ENCODE assay signal across 26 mouse cellular contexts in genomic region chr13:91761654-91762445, GRCm38 (mm10). TPM values are rescaled to one million over a fixed set of nuclear protein-coding genes. Genes with fewer than 3 reads are reported as not detected.
DNase-seq lines count a peak whose midpoint lies in the region; ATAC-seq and TF ChIP-seq lines count a peak whose summit lies in the region.
"Had no signal": no experiment of that assay in that cellular context is flagged by ENCODE, and none has a peak within 500 bp of the region (broad histone marks: within the 10 kb centered on the region; RNA-seq: fewer than 3 reads in every experiment).

No protein-coding gene starts in this region.

- no peaks in the 10 kb centered on the region for H3K27me3 ChIP-seq in liver, adult 2 months (ENCODE audit: control insufficient read depth, insufficient read depth, low read length)
- no peaks in the 10 kb centered on the region for H3K27me3 ChIP-seq in liver, postnatal 0 days (ENCODE audit: insufficient read depth, low read length)
- H3K27me3 ChIP-seq in intestine, embryonic 16.5 days (replicated peaks; ENCODE audit: control insufficient read depth, insufficient read depth, low read length), result no peaks in the 10 kb centered on the region
- H3K27me3 ChIP-seq in small intestine, adult 2 months (ENCODE audit: control insufficient read depth, insufficient read depth, low read length), result no peaks in the 10 kb centered on the region
- no peaks in the 10 kb centered on the region for H3K27me3 ChIP-seq in hindbrain, postnatal 0 days (ENCODE audit: insufficient read depth, low read length)
- H3K27me3 ChIP-seq: hindbrain, embryonic 13.5 days; lung, embryonic 15.5 days; neural tube, embryonic 12.5 days had no signal

- H3K27ac ChIP-seq in liver, adult 2 months (replicated peaks; ENCODE audit: insufficient read depth, low read depth, low read length), result peak overlapping the region; percentile 84
- no peak overlapping the region for H3K27ac ChIP-seq in liver, postnatal 0 days (ENCODE audit: low read depth)
- H3K27ac ChIP-seq in intestine, embryonic 16.5 days (ENCODE audit: low read length), result no peak overlapping the region
- peak overlapping the region; percentile 82 for H3K27ac ChIP-seq in small intestine, adult 2 months (ENCODE audit: insufficient read depth, low read depth, low read length)
- H3K27ac ChIP-seq in hindbrain, postnatal 0 days, result no peak overlapping the region
- H3K27ac ChIP-seq: hindbrain, embryonic 13.5 days; liver, embryonic 14.5 days; lung, embryonic 15.5 days; neural tube, embryonic 12.5 days had no signal

- no peaks in the 10 kb centered on the region for H3K9me3 ChIP-seq in liver, postnatal 0 days (ENCODE audit: low read length)
- H3K9me3 ChIP-seq in intestine, embryonic 16.5 days (ENCODE audit: control insufficient read depth, low read length), result no peaks in the 10 kb centered on the region
- no peaks in the 10 kb centered on the region for H3K9me3 ChIP-seq in hindbrain, postnatal 0 days (ENCODE audit: low read length)
- H3K9me3 ChIP-seq: hindbrain, embryonic 13.5 days; lung, embryonic 15.5 days; neural tube, embryonic 12.5 days had no signal

- peak; percentile 42 for DNase-seq in heart, adult 11 months
- DNase-seq in heart, postnatal 10 days, result no peak
- DNase-seq in liver, adult 2 months (ENCODE audit: extremely low read depth, low read depth, low spot score), result peak; percentile 84
- no peak for DNase-seq in liver, postnatal 0 days
- no peak for DNase-seq in neural tube, embryonic 10.5 days (ENCODE audit: extremely low spot score, low spot score)
- no peak for DNase-seq in hindbrain, postnatal 0 days (ENCODE audit: low spot score)
- DNase-seq: cerebellum, adult 18-20 months; cerebellum, postnatal 14 days; gastrocnemius, postnatal 36 days; heart, postnatal 36 days; lung, postnatal 36 days; midbrain, embryonic 14.5 days; right cerebral cortex, postnatal 25 days; thymus, postnatal 25 days had no signal

- H3K4me1 ChIP-seq in liver, adult 2 months (ENCODE audit: control insufficient read depth, insufficient read depth, low read length), result peaks cover 31% of the 10 kb centered on the region
- H3K4me1 ChIP-seq in liver, postnatal 0 days (ENCODE audit: insufficient read depth), result peaks cover 3% of the 10 kb centered on the region
- H3K4me1 ChIP-seq in intestine, embryonic 16.5 days (ENCODE audit: control insufficient read depth, insufficient read depth, low read length), result no peaks in the 10 kb centered on the region
- H3K4me1 ChIP-seq in small intestine, adult 2 months (ENCODE audit: control insufficient read depth, insufficient read depth, insufficient read length, low read length), result peaks cover 14% of the 10 kb centered on the region
- H3K4me1 ChIP-seq in hindbrain, postnatal 0 days (ENCODE audit: insufficient read depth, low read length), result no peaks in the 10 kb centered on the region
- H3K4me1 ChIP-seq: hindbrain, embryonic 13.5 days; lung, embryonic 15.5 days; neural tube, embryonic 12.5 days had no signal

- no peak overlapping the region for H3K4me2 ChIP-seq in liver, postnatal 0 days (ENCODE audit: low read depth, low read length)
- H3K4me2 ChIP-seq in intestine, embryonic 16.5 days (ENCODE audit: low read depth, low read length), result no peak overlapping the region
- H3K4me2 ChIP-seq in hindbrain, postnatal 0 days (ENCODE audit: low read depth, low read length), result no peak overlapping the region
- H3K4me2 ChIP-seq: hindbrain, embryonic 13.5 days; lung, embryonic 15.5 days; neural tube, embryonic 12.5 days had no signal

- H3K79me2 ChIP-seq in liver, adult 2 months (ENCODE audit: control insufficient read depth, insufficient read depth, low read length), result no peaks in the 10 kb centered on the region; the same call in 1 of the 2 replicates

- no peak overlapping the region for H3K9ac ChIP-seq in liver, adult 2 months (ENCODE audit: low read depth, low read length)
- H3K9ac ChIP-seq in liver, postnatal 0 days (replicated peaks), result no peak overlapping the region
- no peak overlapping the region for H3K9ac ChIP-seq in intestine, embryonic 16.5 days (ENCODE audit: low read depth, low read length)
- H3K9ac ChIP-seq in hindbrain, postnatal 0 days (replicated peaks; ENCODE audit: low read length), result no peak overlapping the region
- H3K9ac ChIP-seq: hindbrain, embryonic 13.5 days; liver, embryonic 14.5 days; lung, embryonic 15.5 days; neural tube, embryonic 12.5 days had no signal

- H3K36me3 ChIP-seq in liver, adult 2 months (ENCODE audit: control insufficient read depth, insufficient read depth, low read length), result peaks cover 54% of the 10 kb centered on the region
- peaks cover 2% of the 10 kb centered on the region for H3K36me3 ChIP-seq in liver, postnatal 0 days (replicated peaks; ENCODE audit: insufficient read depth, low read length)
- no peaks in the 10 kb centered on the region for H3K36me3 ChIP-seq in intestine, embryonic 16.5 days (ENCODE audit: control insufficient read depth, insufficient read depth, low read length)
- peaks cover 6% of the 10 kb centered on the region; the same call in 1 of the 2 replicates for H3K36me3 ChIP-seq in small intestine, adult 2 months (ENCODE audit: control insufficient read depth, insufficient read depth, low read length)
- H3K36me3 ChIP-seq in hindbrain, postnatal 0 days (ENCODE audit: insufficient read depth, low read length), result no peaks in the 10 kb centered on the region
- H3K36me3 ChIP-seq: hindbrain, embryonic 13.5 days; lung, embryonic 15.5 days; neural tube, embryonic 12.5 days had no signal

- intact Hi-C loops in heart, postnatal 10 days (cut with DNase I), result no loop called here

- no peak for ATAC-seq in liver, postnatal 0 days
- peak; percentile 63; the same call in 1 of the 2 replicates for ATAC-seq in intestine, embryonic 16.5 days
- no peak for ATAC-seq in hindbrain, postnatal 0 days
- ATAC-seq: CD4-positive, CD25-positive, alpha-beta regulatory T cell, adult 4 months had no signal

- 57% methylated on average over 6 of the region's 6 CpGs for WGBS in liver, adult 2 months
- WGBS in liver, postnatal 0 days (ENCODE audit: insufficient replicate concordance), result 81% methylated on average over 6 of the region's 6 CpGs
- 82% methylated on average over 6 of the region's 6 CpGs for WGBS in intestine, embryonic 16.5 days
- 74% methylated on average over 6 of the region's 6 CpGs for WGBS in small intestine, adult 2 months
- WGBS in hindbrain, postnatal 0 days, result 93% methylated on average over 6 of the region's 6 CpGs

- TF ChIP-seq EP300 in liver, postnatal 0 days (IDR thresholded peaks at IDR 0.05; ENCODE audit: low read depth), result no peak

- no peak overlapping the region for H3K4me3 ChIP-seq in liver, adult 2 months (ENCODE audit: insufficient read depth, low read depth, low read length)
- no peak overlapping the region for H3K4me3 ChIP-seq in liver, postnatal 0 days (ENCODE audit: low read depth, low read length)
- H3K4me3 ChIP-seq in intestine, embryonic 16.5 days (ENCODE audit: low read length), result no peak overlapping the region
- no peak overlapping the region for H3K4me3 ChIP-seq in small intestine, adult 2 months (ENCODE audit: low read depth, low read length)
- no peak overlapping the region for H3K4me3 ChIP-seq in hindbrain, postnatal 0 days (ENCODE audit: low read length)
- H3K4me3 ChIP-seq: hindbrain, embryonic 13.5 days; lung, embryonic 15.5 days; neural tube, embryonic 12.5 days had no signal

- TF ChIP-seq CTCF in liver, adult 2 months (IDR thresholded peaks at IDR 0.05; ENCODE audit: low read depth, low read length), result no peak
- no peak for TF ChIP-seq CTCF in liver, postnatal 0 days (IDR thresholded peaks at IDR 0.05; ENCODE audit: low read depth)
- no peak for TF ChIP-seq CTCF in small intestine, adult 2 months (IDR thresholded peaks at IDR 0.05; ENCODE audit: extremely low read depth, insufficient read length, insufficient replicate concordance, low read depth, low read length)
- TF ChIP-seq CTCF in hindbrain, postnatal 0 days (IDR thresholded peaks at IDR 0.05; ENCODE audit: low read depth), result no peak

- TF ChIP-seq POLR2A in liver, adult 2 months (IDR thresholded peaks at IDR 0.05; ENCODE audit: extremely low read depth, insufficient read depth, low read length), result no peak
- TF ChIP-seq POLR2A in small intestine, adult 2 months (IDR thresholded peaks at IDR 0.05; ENCODE audit: low read depth, low read length), result no peak

RNA-seq across cellular contexts. Expression of gene Acot12, which starts 20.5 kb away (rescaled TPM):
- total RNA-seq in heart, postnatal 10 days (2021), result under 1 TPM in 1 of 2 experiments, not detected in 1; 0.48 TPM
- 104 and 121 TPM in 2 replicates for total RNA-seq in liver, adult 2 months (2014; rRNA removed)
- polyA plus RNA-seq in liver, adult 2 months (2012; rRNA removed), result 57.1 and 58.8 TPM in 2 replicates
- 30.0 TPM in 2 replicates for polyA plus RNA-seq in liver, postnatal 0 days (2015; fragmentation: Nextera tagmentation; extraction: Ambion mirVana)
- 0.53 and 0.87 TPM in 2 replicates for polyA plus RNA-seq in intestine, embryonic 16.5 days (2015; fragmentation: Nextera tagmentation; extraction: Ambion mirVana)
- 12.1 and 31.8 TPM in 2 replicates for polyA plus RNA-seq in small intestine, adult 2 months (2012; rRNA removed)
- total RNA-seq in hindbrain, postnatal 0 days (2014; rRNA removed), result 0.16 TPM in 1 of 2 replicates, not detected in the other
- polyA plus RNA-seq in hindbrain, postnatal 0 days (2015; fragmentation: Nextera tagmentation; extraction: Ambion mirVana), result 0.55 and 0.96 TPM in 2 replicates
- total RNA-seq: gastrocnemius, postnatal 36 days; heart, adult 8-10 months; heart, postnatal 36 days; megakaryocyte-erythroid progenitor cell, adult 5-6 weeks had no signal
- polyA plus RNA-seq: CD4-positive, CD25-positive, alpha-beta regulatory T cell, adult 4 months; embryonic facial prominence, embryonic 11.5 days; forebrain, embryonic 11.5 days; hindbrain, embryonic 13.5 days; lung, embryonic 15.5 days; midbrain, embryonic 14.5 days; neural tube, embryonic 12.5 days; spleen, adult 2 months had no signal

RNA-seq across cellular contexts. Expression of gene Zcchc9, which starts 45.7 kb away (rescaled TPM):
- 10 to 100 TPM; 19.9 to 23.5 TPM for total RNA-seq in heart, postnatal 10 days (2021)
- 7.3 and 9.4 TPM in 2 replicates for total RNA-seq in liver, adult 2 months (2014; rRNA removed)
- 8.5 and 9.5 TPM in 2 replicates for polyA plus RNA-seq in liver, adult 2 months (2012; rRNA removed)
- polyA plus RNA-seq in liver, postnatal 0 days (2015; fragmentation: Nextera tagmentation; extraction: Ambion mirVana), result 6.8 and 8.8 TPM in 2 replicates
- 26.2 and 30.1 TPM in 2 replicates for polyA plus RNA-seq in intestine, embryonic 16.5 days (2015; fragmentation: Nextera tagmentation; extraction: Ambion mirVana)
- 3.9 and 12.9 TPM in 2 replicates for polyA plus RNA-seq in small intestine, adult 2 months (2012; rRNA removed)
- 6.7 and 10.4 TPM in 2 replicates for total RNA-seq in hindbrain, postnatal 0 days (2014; rRNA removed)
- polyA plus RNA-seq in hindbrain, postnatal 0 days (2015; fragmentation: Nextera tagmentation; extraction: Ambion mirVana), result 14.9 and 15.1 TPM in 2 replicates

Comparison
In these comparisons a context has a peak if more than half of its experiments do, and no peak if none do; other contexts are left out.
1. DNase-seq: peak in heart, adult 11 months (single experiment) and liver, adult 2 months (single experiment); none in heart, postnatal 10 days (0 of 2), liver, postnatal 0 days (single experiment), neural tube, embryonic 10.5 days (single experiment) and hindbrain, postnatal 0 days (single experiment).
2. H3K27ac ChIP-seq: peak in liver, adult 2 months (single experiment) and small intestine, adult 2 months (single experiment); none in liver, postnatal 0 days (single experiment), intestine, embryonic 16.5 days (single experiment) and hindbrain, postnatal 0 days (single experiment).